Mouse (Mus musculus): ENCODE measurements around the gene Kcnb1. TPM values are rescaled to one million over a fixed set of nuclear protein-coding genes. Genes with fewer than 3 reads are reported as not detected.
A peak's percentile ranks its signal among the peaks of the same experiment; 100 is the strongest.

Kcnb1 gene
- polyA plus RNA-seq, 1 experiment from 2014 or later, result 1.6 TPM

- Histone ChIP-seq H3K9ac (no peak overlapping the region), H3K4me2 (replicated peaks) (no peak overlapping the region)
- 47% methylated on average over 14 of the region's 14 CpGs for WGBS
Observed at GRCm38 (mm10) chr2:167136909-167137308, 53.0 kb downstream of the Kcnb1 start.

DNA sequence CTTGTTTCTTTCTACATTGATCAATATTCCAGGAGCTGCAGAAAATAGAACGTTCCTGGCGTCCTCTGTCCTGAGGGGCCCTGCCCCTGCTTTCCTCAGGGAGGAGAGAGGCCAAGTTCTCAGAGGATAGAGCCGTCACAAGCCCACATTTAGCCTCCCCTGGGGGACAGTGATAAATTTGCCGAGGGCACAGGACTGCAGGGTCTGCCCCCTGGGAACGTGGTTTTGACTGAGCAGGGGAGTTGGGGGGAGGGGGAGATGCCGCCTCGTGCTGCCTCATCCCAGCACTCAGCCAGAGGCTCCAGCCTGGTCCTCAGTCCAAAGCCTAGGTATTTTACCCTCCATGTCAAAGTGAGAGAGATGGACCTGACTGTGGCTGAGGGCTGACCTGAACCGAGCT lies 57.9 kb downstream of the Kcnb1 start:
- no peak overlapping the region for H3K4me2 ChIP-seq (replicated peaks)
- no peaks in the 10 kb centered on the region for H3K9me3 ChIP-seq (replicated peaks)
- peaks cover 33% of the 10 kb centered on the region for H3K4me1 ChIP-seq
- WGBS, result 34% methylated on average over 8 of the region's 8 CpGs
- ATAC-seq (ENCODE audit: low FRiP score), result no peak
- no peak overlapping the region for H3K27ac ChIP-seq
- H3K27me3 ChIP-seq, result no peaks in the 10 kb centered on the region
- no peaks in the 10 kb centered on the region for H3K36me3 ChIP-seq
- no peak overlapping the region for H3K4me3 ChIP-seq
- no peak overlapping the region for H3K9ac ChIP-seq

More at GRCm38 (mm10) chr2:167136909-167137308, 53.0 kb downstream of the Kcnb1 start:
- peak; percentile 52; the same call in 1 of the 2 replicates for ATAC-seq (ENCODE audit: low FRiP score)
- Histone ChIP-seq H3K9me3 (replicated peaks) (no peaks in the 10 kb centered on the region), H3K27ac (peak overlapping the region; percentile 23; the same call in 1 of the 2 replicates), H3K27me3 (no peaks in the 10 kb centered on the region), H3K4me1 (peaks cover 21% of the 10 kb centered on the region), H3K36me3 (no peaks in the 10 kb centered on the region), H3K4me3 (no peak overlapping the region)

GRCm38 (mm10) chr2:167130050-167130770 lies 59.7 kb downstream of the Kcnb1 start:
- H3K9me3 ChIP-seq (replicated peaks), result no peaks in the 10 kb centered on the region
- no peaks in the 10 kb centered on the region for H3K36me3 ChIP-seq
- H3K4me2 ChIP-seq (replicated peaks), result no peak overlapping the region; the same call in 1 of the 2 replicates
- H3K9ac ChIP-seq, result no peak overlapping the region
- WGBS, result 44% methylated on average over 9 of the region's 9 CpGs
- H3K4me1 ChIP-seq, result peaks cover 27% of the 10 kb centered on the region
- no peaks in the 10 kb centered on the region for H3K27me3 ChIP-seq
- no peak for ATAC-seq (ENCODE audit: low FRiP score)
- H3K27ac ChIP-seq, result peak overlapping the region; percentile 9; the same call in 1 of the 2 replicates
- no peak overlapping the region for H3K4me3 ChIP-seq

DNA sequence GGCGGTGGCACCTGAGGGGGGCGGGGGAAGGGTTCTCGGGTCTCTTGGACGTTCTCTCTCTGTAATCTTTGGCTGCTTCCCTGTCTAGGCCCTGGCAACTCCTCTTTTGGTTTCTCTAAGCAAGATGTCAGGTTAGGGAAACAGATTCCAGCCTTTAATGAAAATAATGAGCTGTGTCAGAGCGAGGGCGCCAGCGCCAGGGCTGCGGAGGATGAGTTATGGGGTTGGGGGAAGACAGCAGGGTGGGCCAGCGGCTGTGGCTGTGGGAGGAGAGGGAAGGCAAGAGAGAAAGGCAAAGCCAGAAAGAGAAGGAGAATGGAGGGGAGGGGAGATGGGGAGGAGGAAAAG lies 60.4 kb downstream of the Kcnb1 start:
- Histone ChIP-seq H3K27me3 (no peaks in the 10 kb centered on the region), H3K9ac (peak overlapping the region; percentile 25), H3K4me3 (no peak overlapping the region), H3K4me2 (replicated peaks) (peak overlapping the region; percentile 30), H3K9me3 (replicated peaks) (no peaks in the 10 kb centered on the region), H3K4me1 (peaks cover 31% of the 10 kb centered on the region), H3K27ac (0 out of 2 replicates have a peak overlapping the region, but pooled peaks have one; percentile 60), H3K36me3 (no peaks in the 10 kb centered on the region)
- WGBS, result 16% methylated on average over 9 of the region's 9 CpGs
- ATAC-seq (ENCODE audit: low FRiP score), result no peak

DNA sequence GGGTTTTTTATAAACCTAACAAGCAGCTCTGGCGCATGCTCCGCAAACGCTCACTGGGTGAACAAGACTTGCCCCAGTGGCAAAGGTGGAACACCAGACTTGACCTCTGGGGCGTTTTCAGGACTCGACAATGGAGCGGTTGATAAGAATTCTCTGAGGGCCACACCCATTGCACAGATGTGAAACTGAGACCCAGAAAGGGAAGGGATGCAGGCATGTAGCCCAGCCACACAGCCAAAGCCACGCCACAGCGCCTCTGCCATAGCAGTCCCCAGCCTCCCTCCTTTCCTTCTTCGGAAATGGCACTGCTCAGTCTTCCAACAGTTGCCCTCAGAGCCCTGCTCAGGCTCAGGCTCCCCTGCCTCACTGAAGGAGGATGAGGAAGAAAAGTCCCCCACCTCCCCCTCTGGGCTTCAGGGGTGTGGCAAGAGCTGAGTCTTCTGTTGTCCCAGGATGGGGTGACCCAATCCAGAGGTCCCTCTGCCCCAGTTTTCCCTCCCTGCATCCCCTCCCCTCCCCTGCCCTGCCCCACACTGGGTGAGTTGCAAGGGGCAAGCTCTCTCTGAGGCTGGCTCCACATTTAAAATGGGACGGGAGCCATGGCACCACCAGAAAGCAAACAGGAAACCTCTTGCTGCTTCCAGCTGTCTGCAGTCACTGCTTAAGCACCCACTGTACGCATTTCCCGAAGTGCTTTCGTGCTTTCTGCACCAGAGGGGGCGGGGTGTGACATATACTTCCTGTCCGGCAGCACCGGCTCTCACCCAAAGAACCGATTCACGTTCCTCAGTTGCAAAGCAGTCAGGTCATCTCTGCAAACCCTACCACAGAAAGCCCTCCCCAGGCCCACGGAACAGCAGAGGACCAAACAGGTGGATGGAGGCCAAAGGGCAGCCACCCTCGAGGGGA lies 61.0 kb downstream of the Kcnb1 start:
- 41% methylated on average over 19 of the region's 20 CpGs for WGBS
- Histone ChIP-seq H3K9ac (peak overlapping the region; percentile 25), H3K36me3 (no peaks in the 10 kb centered on the region), H3K4me1 (peaks cover 34% of the 10 kb centered on the region), H3K4me2 (replicated peaks) (peak overlapping the region; percentile 30), H3K4me3 (no peak overlapping the region), H3K9me3 (replicated peaks) (no peaks in the 10 kb centered on the region), H3K27me3 (no peaks in the 10 kb centered on the region), H3K27ac (peak overlapping the region; percentile 60; the same call in 1 of the 2 replicates)
- ATAC-seq (ENCODE audit: low FRiP score), result no peak

DNA sequence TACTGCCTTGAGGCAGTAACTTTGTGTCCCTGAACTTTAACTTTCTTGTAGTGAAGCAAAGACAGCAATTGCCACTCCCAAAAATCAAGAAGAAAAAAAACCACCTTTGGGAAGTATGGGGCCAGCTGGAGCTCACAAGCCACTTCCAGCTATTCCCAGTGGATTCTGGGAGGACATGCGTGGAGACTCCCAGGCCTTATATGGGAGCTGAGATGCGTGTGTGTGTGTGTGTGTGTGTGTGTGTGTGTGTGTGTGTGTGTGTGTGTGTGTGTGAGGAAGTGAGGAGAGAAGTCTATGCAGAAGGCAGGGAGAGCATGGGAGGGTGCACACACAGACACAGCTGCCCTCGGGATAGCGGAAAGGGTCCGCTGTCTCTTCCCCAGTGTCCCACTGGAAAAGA lies 62.6 kb downstream of the Kcnb1 start:
- H3K4me3 ChIP-seq, result no peak overlapping the region
- no peaks in the 10 kb centered on the region for H3K9me3 ChIP-seq (replicated peaks)
- no peak for ATAC-seq (ENCODE audit: low FRiP score)
- H3K27ac ChIP-seq, result no peak overlapping the region
- 87% methylated on average over 5 of the region's 5 CpGs for WGBS
- no peak overlapping the region for H3K9ac ChIP-seq
- peaks cover 38% of the 10 kb centered on the region for H3K4me1 ChIP-seq
- H3K4me2 ChIP-seq (replicated peaks), result no peak overlapping the region
- no peaks in the 10 kb centered on the region for H3K36me3 ChIP-seq
- H3K27me3 ChIP-seq, result no peaks in the 10 kb centered on the region

DNA sequence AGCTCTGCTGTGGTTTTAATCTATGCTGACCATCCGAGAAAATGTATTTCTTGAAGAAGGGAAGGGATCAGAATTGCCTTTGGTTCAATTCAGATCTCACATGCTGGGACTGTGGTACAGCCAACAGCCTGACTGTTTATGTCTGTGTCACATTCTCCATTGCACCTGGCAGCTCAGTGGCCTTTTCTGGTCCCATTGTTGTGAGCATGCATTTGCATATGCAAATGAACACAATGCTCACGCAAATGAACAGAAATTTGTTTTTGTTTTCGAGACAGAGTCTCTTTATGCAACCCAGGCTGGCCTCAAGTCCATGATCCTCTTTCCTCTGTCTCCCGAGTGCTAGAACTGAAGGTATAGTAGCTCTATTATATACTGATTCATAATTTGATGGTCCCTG lies 64.2 kb downstream of the Kcnb1 start:
- no peaks in the 10 kb centered on the region for H3K36me3 ChIP-seq
- H3K27ac ChIP-seq, result no peak overlapping the region
- 64% methylated on average over 4 of the region's 4 CpGs for WGBS
- no peaks in the 10 kb centered on the region for H3K27me3 ChIP-seq
- no peak overlapping the region for H3K4me3 ChIP-seq
- ATAC-seq (ENCODE audit: low FRiP score), result no peak
- H3K9me3 ChIP-seq (replicated peaks), result no peaks in the 10 kb centered on the region
- H3K4me1 ChIP-seq, result peaks cover 35% of the 10 kb centered on the region
- H3K9ac ChIP-seq, result no peak overlapping the region
- no peak overlapping the region for H3K4me2 ChIP-seq (replicated peaks)

- Histone ChIP-seq H3K27me3 (no peaks in the 10 kb centered on the region), H3K36me3 (no peaks in the 10 kb centered on the region), H3K4me3 (no peak overlapping the region), H3K27ac (peak overlapping the region; percentile 66; the same call in 1 of the 2 replicates), H3K4me2 (replicated peaks) (no peak overlapping the region), H3K9ac (peak overlapping the region; percentile 28; the same call in 1 of the 2 replicates), H3K9me3 (replicated peaks) (no peaks in the 10 kb centered on the region), H3K4me1 (peaks cover 19% of the 10 kb centered on the region)
- peak; percentile 75 for ATAC-seq (ENCODE audit: low FRiP score)
- WGBS, result 43% methylated on average over 11 of the region's 11 CpGs
Observed at GRCm38 (mm10) chr2:167123936-167124335, 66.0 kb downstream of the Kcnb1 start.

DNA sequence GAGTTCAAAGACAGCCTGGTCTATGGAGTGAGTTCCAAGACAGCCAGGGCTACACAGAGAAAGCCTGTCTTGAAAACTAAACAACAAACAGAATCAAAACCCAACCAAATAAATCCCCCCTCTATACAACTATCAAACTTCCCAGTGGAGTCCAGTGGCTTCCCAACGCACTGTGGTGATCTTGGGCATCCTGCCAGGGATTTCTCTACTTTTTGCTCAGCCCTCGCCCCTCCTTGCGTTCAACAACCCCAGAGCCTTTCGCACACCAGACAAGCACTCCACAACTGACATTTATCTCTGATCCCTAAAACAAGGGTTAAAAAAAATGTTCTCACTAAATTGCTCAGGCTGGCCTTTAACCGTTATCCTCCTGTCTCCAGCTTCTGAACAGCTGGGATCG lies 67.2 kb downstream of the Kcnb1 start:
- H3K4me2 ChIP-seq (replicated peaks), result no peak overlapping the region
- no peaks in the 10 kb centered on the region for H3K27me3 ChIP-seq
- no peaks in the 10 kb centered on the region for H3K9me3 ChIP-seq (replicated peaks)
- no peak for ATAC-seq (ENCODE audit: low FRiP score)
- WGBS, result 87% methylated on average over 6 of the region's 6 CpGs
- no peaks in the 10 kb centered on the region for H3K36me3 ChIP-seq
- no peak overlapping the region for H3K9ac ChIP-seq
- H3K4me3 ChIP-seq, result no peak overlapping the region
- peaks cover 15% of the 10 kb centered on the region for H3K4me1 ChIP-seq
- H3K27ac ChIP-seq, result no peak overlapping the region

DNA sequence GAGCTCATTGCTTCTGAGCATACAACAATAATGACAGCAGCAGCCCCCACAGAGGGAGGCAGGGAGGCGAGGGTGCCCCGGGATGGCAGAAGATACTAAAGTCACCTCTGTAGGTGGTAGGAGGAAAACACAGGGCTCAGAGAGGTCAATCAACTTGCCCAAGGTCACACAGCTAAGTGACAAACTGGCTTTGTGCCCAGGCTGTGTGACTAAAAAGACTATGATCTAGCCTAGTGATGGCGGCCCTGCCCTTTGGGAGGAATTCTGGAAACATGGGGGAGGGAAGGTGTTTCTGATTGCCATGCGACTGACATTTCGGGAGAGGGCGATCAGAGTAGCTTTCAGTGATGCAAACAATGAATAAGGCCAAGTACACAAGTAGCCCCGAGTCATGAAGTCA lies 68.0 kb downstream of the Kcnb1 start:
- Histone ChIP-seq H3K9ac (no peak overlapping the region), H3K27me3 (no peaks in the 10 kb centered on the region), H3K9me3 (replicated peaks) (no peaks in the 10 kb centered on the region), H3K27ac (no peak overlapping the region), H3K4me3 (no peak overlapping the region), H3K4me2 (replicated peaks) (no peak overlapping the region), H3K4me1 (peaks cover 15% of the 10 kb centered on the region), H3K36me3 (no peaks in the 10 kb centered on the region)
- 87% methylated on average over 7 of the region's 7 CpGs for WGBS
- no peak for ATAC-seq (ENCODE audit: low FRiP score)

DNA sequence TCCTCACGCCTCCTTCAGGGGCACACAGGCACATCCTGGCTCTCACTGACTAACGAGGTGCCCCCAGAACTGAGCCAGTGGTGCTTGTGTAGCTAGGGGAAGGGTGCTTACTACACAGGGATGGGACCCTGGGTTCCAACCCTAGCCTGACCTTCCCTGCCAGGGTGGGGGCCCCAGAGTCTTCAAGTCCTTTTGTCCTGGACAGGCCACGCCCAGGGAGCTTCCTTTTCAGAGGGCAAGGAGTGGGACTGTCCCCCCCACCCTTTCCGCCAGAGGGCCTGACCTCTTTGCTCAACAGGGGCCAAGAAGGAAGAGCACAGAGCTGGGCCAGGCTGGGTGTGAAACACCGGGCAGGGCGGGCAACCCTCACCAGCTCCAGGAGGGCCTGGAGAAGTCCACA lies 68.7 kb downstream of the Kcnb1 start:
- H3K4me3 ChIP-seq, result no peak overlapping the region
- H3K4me2 ChIP-seq (replicated peaks), result no peak overlapping the region
- H3K36me3 ChIP-seq, result no peaks in the 10 kb centered on the region
- WGBS, result 74% methylated on average over 6 of the region's 6 CpGs
- H3K27ac ChIP-seq, result no peak overlapping the region
- no peaks in the 10 kb centered on the region for H3K27me3 ChIP-seq
- peaks cover 15% of the 10 kb centered on the region for H3K4me1 ChIP-seq
- H3K9ac ChIP-seq, result no peak overlapping the region
- H3K9me3 ChIP-seq (replicated peaks), result no peaks in the 10 kb centered on the region
- no peak for ATAC-seq (ENCODE audit: low FRiP score)

GRCm38 (mm10) chr2:167120186-167120830 lies 69.6 kb downstream of the Kcnb1 start:
- 75% methylated on average over 12 of the region's 12 CpGs for WGBS
- ATAC-seq (ENCODE audit: low FRiP score), result no peak
- H3K36me3 ChIP-seq, result no peaks in the 10 kb centered on the region
- no peak overlapping the region for H3K4me3 ChIP-seq
- H3K9me3 ChIP-seq (replicated peaks), result no peaks in the 10 kb centered on the region
- H3K4me2 ChIP-seq (replicated peaks), result no peak overlapping the region
- peaks cover 15% of the 10 kb centered on the region for H3K4me1 ChIP-seq
- H3K27me3 ChIP-seq, result no peaks in the 10 kb centered on the region
- H3K27ac ChIP-seq, result no peak overlapping the region
- H3K9ac ChIP-seq, result no peak overlapping the region

Data from hindbrain, embryonic 12.5 days (tissue).